Mouse (Mus musculus) embryonic fibroblast, embryonic 13.5 days (primary cell): ENCODE measurements around the gene Hcls1.

ENCODE experiments used
- CTCF ChIP-seq: IDR thresholded peaks from 2 replicates; pipeline ENCODE4 v1.5.1; 2011; ENCODE audit warnings: mild to moderate bottlenecking, control low read depth, low read length, moderate library complexity, borderline replicate concordance; ENCODE audit not compliant: insufficient read depth
- POLR2A ChIP-seq: IDR thresholded peaks from 2 replicates; pipeline ENCODE4 v1.6.1; 2011; ENCODE audit warnings: low read depth, mild to moderate bottlenecking, control low read depth, low read length, moderate library complexity

- TF ChIP-seq CTCF, result no peak
- TF ChIP-seq POLR2A, result no peak
These were observed 53.3 kb downstream of the Hcls1 start for GRCm38 (mm10) chr16:36988066-36988465.
